Mouse (Mus musculus) brain, embryonic 14.5 days (tissue): ENCODE results near the gene Erp27.

Experiments used
- CTCF ChIP-seq: fragments of 200-500 bp; IDR thresholded peaks from 2 replicates; pipeline ENCODE4 v1.5.1; 2012; ENCODE audit warnings: inconsistent platforms, mild to moderate bottlenecking, moderate library complexity, borderline replicate concordance; ENCODE audit not compliant: insufficient read depth, insufficient read length; ENCODE audit errors: extremely low read depth
- POLR2A ChIP-seq: fragments of 200-500 bp; IDR thresholded peaks from 2 replicates; pipeline ENCODE4 v1.6.1; 2012; ENCODE audit warnings: mild to moderate bottlenecking, inconsistent platforms, borderline replicate concordance; ENCODE audit not compliant: poor library complexity, insufficient read depth, insufficient read length, severe bottlenecking; ENCODE audit errors: extremely low read depth

DNA sequence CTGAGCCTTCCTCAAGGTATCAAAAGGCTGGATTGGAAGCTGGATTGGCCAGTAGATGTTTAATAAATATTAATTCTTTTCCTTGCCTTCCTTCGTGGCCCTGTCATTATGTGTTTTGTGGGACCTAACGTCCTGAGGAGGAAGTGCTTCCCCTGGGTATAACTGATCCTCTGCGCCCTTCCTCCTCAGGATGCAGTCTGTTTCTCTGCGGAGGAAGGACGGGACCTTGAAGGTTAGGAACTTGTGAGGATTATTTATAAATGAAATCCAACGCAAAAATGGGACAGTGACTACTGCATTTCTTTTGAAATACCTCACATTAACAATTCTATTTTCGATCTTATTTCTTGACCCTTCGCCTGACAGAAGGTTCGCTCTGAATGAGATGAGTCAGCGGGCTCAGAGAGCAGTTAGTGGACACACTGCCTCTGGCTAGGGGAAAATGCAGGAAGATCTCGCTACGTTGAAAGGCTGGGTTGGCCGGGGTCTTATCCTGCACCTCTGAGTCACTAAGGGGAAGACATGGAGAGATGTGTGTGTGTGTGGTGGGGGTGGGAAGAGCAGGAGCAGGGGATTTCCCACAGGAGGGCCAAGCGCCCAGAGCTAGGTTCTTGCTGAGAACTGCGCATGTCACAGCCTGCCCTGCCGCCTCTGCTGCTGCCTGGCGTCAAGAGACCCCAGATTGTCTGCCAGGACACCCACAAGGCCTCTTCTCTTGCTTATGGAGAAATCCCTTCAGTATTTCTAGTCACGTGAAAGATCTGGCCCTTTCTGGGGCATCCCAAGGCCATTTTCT, 16.5 kb upstream of the Erp27 start:
- TF ChIP-seq POLR2A (no peak), CTCF (no peak)
